Mouse (Mus musculus) liver, embryonic 13.5 days (tissue): ENCODE data around the gene Snd1. TPM values are rescaled to one million over a fixed set of nuclear protein-coding genes. Genes with fewer than 3 reads are reported as not detected.
A peak's percentile ranks its signal among the peaks of the same experiment; 100 is the strongest.

ENCODE experiments used
- ATAC-seq: fragments of 200-750 bp; cut with Nextera tagmentation; 2 replicates; pipeline ENCODE4 v1.8.0; 2017; ENCODE audit warnings: low read depth, mild to moderate bottlenecking, moderate number of reproducible peaks, moderate library complexity
- DNase-seq: peaks from one replicate; pipeline ENCODE4 v3.0.0; 2022
- H3K27ac ChIP-seq: fragments of 300-500 bp; sonication (generic); 2 replicates; pipeline ENCODE4 v1.5.1; 2015; ENCODE audit warnings: moderate library complexity, mild to moderate bottlenecking, inconsistent platforms
- H3K27me3 ChIP-seq: fragments of 300-500 bp; sonication (generic); 2 replicates; pipeline ENCODE4 v1.6.1; 2015; ENCODE audit warnings: mild to moderate bottlenecking, inconsistent platforms
- H3K36me3 ChIP-seq: fragments of 300-500 bp; sonication (generic); 2 replicates; pipeline ENCODE4 v1.6.1; 2015; ENCODE audit warnings: mild to moderate bottlenecking, inconsistent platforms
- H3K4me1 ChIP-seq: fragments of 300-500 bp; sonication (generic); replicated peaks from 2 replicates; pipeline ENCODE4 v1.6.1; 2015; ENCODE audit warnings: inconsistent platforms
- H3K4me2 ChIP-seq: fragments of 300-500 bp; sonication (generic); 2 replicates; pipeline ENCODE4 v1.6.1; 2015; ENCODE audit warnings: inconsistent platforms, mild to moderate bottlenecking, moderate library complexity
- H3K4me3 ChIP-seq: fragments of 300-500 bp; sonication (generic); replicated peaks from 2 replicates; pipeline ENCODE4 v1.5.1; 2015; ENCODE audit warnings: mild to moderate bottlenecking, inconsistent platforms
- H3K9ac ChIP-seq: fragments of 300-500 bp; sonication (generic); 2 replicates; pipeline ENCODE4 v1.6.1; 2015; ENCODE audit warnings: mild to moderate bottlenecking, inconsistent platforms
- H3K9me3 ChIP-seq: fragments of 300-500 bp; sonication (generic); replicated peaks from 2 replicates; pipeline ENCODE4 v1.6.1; 2016; ENCODE audit warnings: inconsistent platforms
- WGBS: fragments of 180-500 bp; shearing (Covaris S2); methylation state at CpG from one replicate; pipeline ENCODE4 v1.1.7; 2015; ENCODE audit not compliant: insufficient replicate concordance; 5-methylcytosine and 5-hydroxymethylcytosine counted together
- polyA plus RNA-seq: library from polyadenylated mRNA; unstranded; fragments of >200 nt; fragmentation: Nextera tagmentation; extraction: Ambion mirVana; gene quantifications from 2 replicates; pipeline ENCODE4 v1.2.1, GENCODE M21; 2015

Gene Snd1
- polyA plus RNA-seq, 1 experiment from 2014 or later, result 55.2 TPM

DNA sequence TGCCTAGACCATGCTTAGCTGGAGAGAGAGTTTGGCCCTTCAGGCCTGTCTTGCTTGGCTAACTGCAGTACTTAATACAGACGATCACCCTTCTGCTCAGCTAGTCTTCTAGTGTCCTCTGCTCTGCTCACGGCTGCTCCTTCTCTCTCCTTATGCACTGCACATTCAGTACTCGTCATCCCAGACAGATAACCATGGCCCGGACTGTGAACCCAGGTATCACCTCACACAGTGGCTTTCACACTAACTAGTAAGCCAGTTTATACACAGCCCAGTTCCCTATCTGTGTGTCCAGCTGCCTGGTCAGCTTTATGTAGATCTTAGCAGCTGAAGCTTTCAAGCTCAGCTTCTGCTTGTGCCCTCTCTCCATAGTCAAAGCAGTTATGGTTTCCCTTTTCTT is 146.5 kb downstream of the Snd1 start:
- WGBS, result 25% methylated on average over 4 of the region's 4 CpGs
- Histone ChIP-seq H3K9ac (peak overlapping the region; percentile 4; the same call in 1 of the 2 replicates), H3K27ac (peak overlapping the region; percentile 83), H3K4me3 (no peak overlapping the region), H3K4me2 (peak overlapping the region; percentile 13), H3K27me3 (no peaks in the 10 kb centered on the region), H3K36me3 (peaks cover 5% of the 10 kb centered on the region), H3K9me3 (no peaks in the 10 kb centered on the region), H3K4me1 (peaks cover 74% of the 10 kb centered on the region)
- peak; percentile 81 for ATAC-seq
- DNase-seq, result peak; percentile 33

- peak overlapping the region; percentile 13 for H3K4me2 ChIP-seq
- H3K9me3 ChIP-seq, result no peaks in the 10 kb centered on the region
- DNase-seq (peak; percentile 34), ATAC-seq (peak; percentile 81)
- peaks cover 69% of the 10 kb centered on the region for H3K4me1 ChIP-seq
- H3K4me3 ChIP-seq, result no peak overlapping the region
- 0 out of 2 replicates have a peak overlapping the region, but pooled peaks have one; percentile 3 for H3K9ac ChIP-seq
- H3K36me3 ChIP-seq, result peaks cover 9% of the 10 kb centered on the region
- peak overlapping the region; percentile 83 for H3K27ac ChIP-seq
- H3K27me3 ChIP-seq, result no peaks in the 10 kb centered on the region
- 36% methylated on average over 5 of the region's 5 CpGs for WGBS
Measured at GRCm38 (mm10) chr6:28621961-28622360, 147.0 kb downstream of the Snd1 start.

DNA sequence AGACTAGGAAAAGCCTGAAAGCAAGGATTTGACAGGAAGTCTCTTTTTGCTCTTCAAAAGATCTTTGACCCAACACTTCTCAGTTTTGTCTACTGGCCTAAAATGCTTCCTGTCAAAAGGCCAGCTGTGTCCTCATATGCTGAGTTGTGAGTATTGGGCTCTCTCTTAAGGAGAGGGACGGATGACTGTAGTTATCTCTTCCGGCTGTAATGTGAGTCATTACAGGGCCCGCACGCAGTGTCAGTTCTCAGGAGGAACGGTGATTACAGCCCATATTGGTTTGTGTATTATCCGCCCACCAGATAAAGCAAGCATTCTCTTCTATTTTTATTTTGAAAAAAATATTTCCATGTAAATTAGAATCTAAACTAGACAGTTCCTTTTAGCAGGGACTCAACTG is 147.6 kb downstream of the Snd1 start:
- H3K4me2 ChIP-seq, result peak overlapping the region; percentile 13; the same call in 1 of the 2 replicates
- H3K4me3 ChIP-seq, result no peak overlapping the region
- H3K4me1 ChIP-seq, result peaks cover 69% of the 10 kb centered on the region
- H3K9me3 ChIP-seq, result no peaks in the 10 kb centered on the region
- H3K36me3 ChIP-seq, result peaks cover 13% of the 10 kb centered on the region
- WGBS, result 12% methylated on average over 6 of the region's 6 CpGs
- no peaks in the 10 kb centered on the region for H3K27me3 ChIP-seq
- no peak for DNase-seq
- peak overlapping the region; percentile 83 for H3K27ac ChIP-seq
- ATAC-seq, result peak; percentile 76
- 0 out of 2 replicates have a peak overlapping the region, but pooled peaks have one; percentile 3 for H3K9ac ChIP-seq

GRCm38 (mm10) chr6:28622963-28623362 is 148.0 kb downstream of the Snd1 start:
- Histone ChIP-seq H3K4me2 (0 out of 2 replicates have a peak overlapping the region, but pooled peaks have one; percentile 13), H3K4me1 (peaks cover 69% of the 10 kb centered on the region), H3K9me3 (no peaks in the 10 kb centered on the region), H3K27me3 (no peaks in the 10 kb centered on the region), H3K9ac (no peak overlapping the region), H3K4me3 (no peak overlapping the region), H3K27ac (peak overlapping the region; percentile 83), H3K36me3 (peaks cover 15% of the 10 kb centered on the region)
- ATAC-seq (no peak), DNase-seq (no peak)
- 67% methylated on average over 3 of the region's 3 CpGs for WGBS

DNA sequence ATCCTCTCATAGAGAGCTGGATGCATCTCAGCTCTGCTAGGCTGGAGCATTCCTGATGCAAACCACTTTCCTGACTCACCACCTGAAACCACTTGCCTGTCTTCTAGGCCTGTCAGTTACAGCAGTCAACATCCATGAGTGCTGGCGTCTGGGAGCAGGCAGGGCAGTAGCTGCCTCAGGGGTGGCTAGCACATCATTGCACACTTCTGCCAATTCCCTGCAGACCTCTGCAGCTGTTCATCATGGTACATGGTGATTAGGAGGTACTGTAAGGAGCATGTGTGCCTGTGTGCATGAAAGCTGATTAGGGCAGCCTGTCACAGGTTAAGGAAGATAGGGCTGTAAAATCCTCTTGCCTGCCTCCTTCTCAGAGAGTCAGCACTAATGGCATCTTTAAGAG is 153.5 kb downstream of the Snd1 start:
- H3K27me3 ChIP-seq, result no peaks in the 10 kb centered on the region
- ATAC-seq (peak; percentile 99), DNase-seq (peak; percentile 61)
- H3K4me3 ChIP-seq, result no peak overlapping the region
- peaks cover 25% of the 10 kb centered on the region for H3K36me3 ChIP-seq
- H3K9ac ChIP-seq, result 0 out of 2 replicates have a peak overlapping the region, but pooled peaks have one; percentile 33
- H3K4me1 ChIP-seq, result peaks cover 48% of the 10 kb centered on the region
- peak overlapping the region; percentile 4; the same call in 1 of the 2 replicates for H3K4me2 ChIP-seq
- H3K9me3 ChIP-seq, result no peaks in the 10 kb centered on the region
- peak overlapping the region; percentile 73 for H3K27ac ChIP-seq
- WGBS, result 35% methylated on average over 1 of the region's 1 CpGs

- Histone ChIP-seq H3K36me3 (peaks cover 25% of the 10 kb centered on the region), H3K4me1 (peaks cover 45% of the 10 kb centered on the region), H3K4me2 (no peak overlapping the region), H3K27ac (no peak overlapping the region), H3K9ac (no peak overlapping the region), H3K9me3 (no peaks in the 10 kb centered on the region), H3K4me3 (no peak overlapping the region), H3K27me3 (no peaks in the 10 kb centered on the region)
- DNase-seq (no peak), ATAC-seq (no peak)
- WGBS, result 93% methylated on average over 2 of the region's 2 CpGs
Measured at GRCm38 (mm10) chr6:28629866-28630265, 154.9 kb downstream of the Snd1 start.

GRCm38 (mm10) chr6:28630926-28631325 is 156.0 kb downstream of the Snd1 start:
- Histone ChIP-seq H3K36me3 (peaks cover 25% of the 10 kb centered on the region), H3K4me3 (no peak overlapping the region), H3K9ac (no peak overlapping the region), H3K27me3 (no peaks in the 10 kb centered on the region), H3K4me1 (peaks cover 55% of the 10 kb centered on the region), H3K4me2 (no peak overlapping the region), H3K9me3 (no peaks in the 10 kb centered on the region), H3K27ac (no peak overlapping the region)
- WGBS, result 77% methylated on average over 2 of the region's 2 CpGs
- no peak for ATAC-seq
- DNase-seq, result no peak

DNA sequence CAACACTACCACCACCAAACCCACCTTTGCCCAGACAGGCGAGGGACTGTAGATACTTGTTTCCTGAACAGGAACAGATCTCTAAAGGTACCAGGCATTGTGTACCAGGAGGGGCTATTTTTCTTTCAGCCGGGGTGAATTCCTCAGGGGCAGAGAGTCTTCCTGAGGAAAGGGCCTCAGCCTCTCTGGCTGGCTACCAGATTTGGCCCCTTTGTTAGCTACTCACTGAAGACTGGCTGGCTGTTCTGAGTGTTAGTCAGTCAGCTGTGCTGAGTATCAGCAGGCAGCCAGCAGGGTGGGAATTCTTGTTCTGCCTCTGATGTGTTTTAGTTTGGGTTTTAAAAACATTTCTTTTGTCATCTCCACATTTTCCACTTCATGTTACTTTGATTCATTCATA is 158.2 kb downstream of the Snd1 start:
- DNase-seq, result no peak
- ATAC-seq, result no peak
- Histone ChIP-seq H3K4me1 (peaks cover 49% of the 10 kb centered on the region), H3K9me3 (no peaks in the 10 kb centered on the region), H3K36me3 (peaks cover 10% of the 10 kb centered on the region; the same call in 1 of the 2 replicates), H3K27me3 (no peaks in the 10 kb centered on the region), H3K4me3 (no peak overlapping the region), H3K9ac (no peak overlapping the region), H3K27ac (no peak overlapping the region), H3K4me2 (no peak overlapping the region)
- WGBS, result 52% methylated on average over 2 of the region's 2 CpGs

GRCm38 (mm10) chr6:28633656-28634055 is 158.7 kb downstream of the Snd1 start:
- ATAC-seq, result no peak
- 57% methylated on average over 3 of the region's 3 CpGs for WGBS
- no peak overlapping the region for H3K9ac ChIP-seq
- H3K4me1 ChIP-seq, result peaks cover 44% of the 10 kb centered on the region
- H3K4me2 ChIP-seq, result no peak overlapping the region
- no peak overlapping the region for H3K4me3 ChIP-seq
- H3K27ac ChIP-seq, result no peak overlapping the region
- DNase-seq, result no peak
- H3K36me3 ChIP-seq, result peaks cover 6% of the 10 kb centered on the region; the same call in 1 of the 2 replicates
- no peaks in the 10 kb centered on the region for H3K27me3 ChIP-seq
- no peaks in the 10 kb centered on the region for H3K9me3 ChIP-seq

DNA sequence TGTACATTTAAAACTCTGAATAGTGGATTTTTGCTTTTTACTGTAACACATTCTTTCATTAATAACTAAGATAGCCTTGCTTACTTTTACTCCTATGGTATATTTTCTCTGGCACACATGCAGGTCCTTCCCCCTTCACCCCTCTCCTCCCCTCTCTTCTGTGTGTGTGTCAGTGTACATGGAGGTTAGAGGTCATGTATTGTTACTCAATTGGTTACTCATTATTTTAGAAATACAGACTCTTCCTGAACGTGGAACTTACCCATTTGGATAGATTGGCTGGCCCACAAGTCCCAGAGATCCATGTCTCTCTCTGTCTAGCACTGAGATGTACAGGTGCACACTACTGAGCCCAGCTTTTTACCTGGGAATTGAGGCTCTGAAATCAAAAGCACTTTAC is 160.2 kb downstream of the Snd1 start:
- Histone ChIP-seq H3K4me1 (peaks cover 32% of the 10 kb centered on the region), H3K9ac (no peak overlapping the region), H3K9me3 (no peaks in the 10 kb centered on the region), H3K36me3 (peaks cover 5% of the 10 kb centered on the region; the same call in 1 of the 2 replicates), H3K4me2 (no peak overlapping the region), H3K27ac (peak overlapping the region; percentile 37; the same call in 1 of the 2 replicates), H3K27me3 (no peaks in the 10 kb centered on the region), H3K4me3 (no peak overlapping the region)
- 55% methylated on average over 1 of the region's 1 CpGs for WGBS
- ATAC-seq (peak; percentile 32; the same call in 1 of the 2 replicates), DNase-seq (no peak)

- ATAC-seq (peak; percentile 72), DNase-seq (no peak)
- peaks cover 27% of the 10 kb centered on the region for H3K4me1 ChIP-seq
- no peak overlapping the region for H3K4me2 ChIP-seq
- WGBS, result 43% methylated on average over 6 of the region's 6 CpGs
- no peaks in the 10 kb centered on the region for H3K9me3 ChIP-seq
- H3K27me3 ChIP-seq, result no peaks in the 10 kb centered on the region
- H3K4me3 ChIP-seq, result no peak overlapping the region
- H3K27ac ChIP-seq, result peak overlapping the region; percentile 37; the same call in 1 of the 2 replicates
- H3K36me3 ChIP-seq, result peaks cover 5% of the 10 kb centered on the region; the same call in 1 of the 2 replicates
- H3K9ac ChIP-seq, result no peak overlapping the region
Measured at GRCm38 (mm10) chr6:28635531-28636348, 160.8 kb downstream of the Snd1 start.
